Mouse (Mus musculus) embryo, embryonic 11.5 days (tissue): ENCODE measurements around the gene Oaz1.
"Not testable (repeated sequence)": the region's sequence is repeated elsewhere in the genome, so short reads cannot be mapped to it uniquely, and the experiment has no call there.

Source experiments
- DNase-seq: peaks from one replicate; pipeline ENCODE4 v3.0.0-alpha.2; 2012; ENCODE audit warnings: low read depth, low spot score

Gene Oaz1

DNA sequence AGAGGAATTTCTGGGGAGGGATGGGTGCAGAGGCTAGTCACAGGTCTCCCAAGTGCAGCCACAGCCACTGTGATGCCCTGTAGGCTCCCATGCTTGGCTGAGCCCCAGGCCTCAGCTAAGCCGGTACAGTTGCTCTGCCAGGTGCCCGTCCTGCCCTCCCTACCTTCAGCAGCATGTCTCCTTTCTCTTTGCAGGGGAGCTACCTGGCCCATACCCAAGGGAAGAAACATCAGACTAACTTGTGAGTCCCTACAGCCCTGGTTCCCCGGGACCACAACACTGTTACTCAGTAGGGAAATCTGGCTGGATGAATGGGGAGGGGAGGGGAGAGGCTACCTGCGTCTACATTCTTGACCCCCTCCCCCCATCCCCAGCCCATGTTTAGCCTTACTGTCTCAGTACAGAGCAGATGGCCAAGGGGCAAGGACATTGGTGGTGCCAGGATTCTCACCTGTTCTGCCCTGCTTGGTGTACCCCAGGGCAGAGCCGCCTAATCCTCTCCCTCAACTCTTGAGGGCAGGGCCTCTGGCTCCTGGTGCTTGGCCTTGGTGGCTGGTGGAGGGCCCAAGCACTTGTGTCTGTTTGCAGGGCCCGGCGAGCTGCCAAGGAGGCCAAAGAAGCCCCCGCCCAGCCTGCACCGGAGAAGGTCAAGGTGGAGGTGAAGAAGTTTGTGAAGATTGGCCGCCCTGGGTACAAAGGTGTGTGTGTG is 24.1 kb upstream of the Oaz1 start:
- DNase-seq = no peak

DNA sequence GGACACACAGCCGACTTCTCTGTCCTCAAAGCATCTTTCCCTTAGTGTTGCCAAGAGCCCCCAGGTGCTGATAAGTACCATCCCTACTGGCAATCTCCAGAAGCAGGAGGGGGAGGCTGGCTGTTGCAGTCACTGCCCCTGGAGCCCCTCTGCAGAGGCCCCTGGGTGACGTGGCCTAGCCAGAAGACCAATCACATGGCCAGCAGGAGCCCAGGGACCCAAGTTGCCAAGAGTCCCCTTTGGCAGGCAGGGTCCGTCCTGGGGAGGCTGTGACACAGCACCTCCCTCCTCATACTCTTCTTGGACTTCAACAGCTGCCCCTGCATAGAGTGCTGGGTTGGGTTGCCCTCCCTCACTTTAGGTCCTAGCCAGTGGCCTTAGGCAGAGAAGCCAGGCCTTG is 23.5 kb upstream of the Oaz1 start:
- no peak for DNase-seq

DNA sequence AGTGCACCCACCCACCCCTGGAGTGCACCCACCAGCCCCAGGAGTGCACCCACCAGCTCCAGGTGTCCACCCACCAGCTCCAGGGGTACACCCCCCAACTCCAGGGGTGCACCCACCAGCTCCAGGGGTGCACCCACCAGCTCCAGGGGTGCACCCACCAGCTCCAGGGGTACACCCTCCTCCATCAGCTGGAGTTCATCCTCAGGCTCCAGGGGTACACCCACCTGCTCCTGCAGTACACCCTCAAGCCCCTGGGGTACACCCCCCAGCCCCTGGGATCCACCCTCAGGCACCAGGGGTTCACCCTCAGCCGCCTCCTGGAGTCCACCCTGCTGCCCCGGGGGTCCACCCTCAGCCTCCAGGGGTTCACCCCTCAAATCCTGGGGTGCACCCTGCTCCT is 22.1 kb upstream of the Oaz1 start:
- DNase-seq = no peak

DNA sequence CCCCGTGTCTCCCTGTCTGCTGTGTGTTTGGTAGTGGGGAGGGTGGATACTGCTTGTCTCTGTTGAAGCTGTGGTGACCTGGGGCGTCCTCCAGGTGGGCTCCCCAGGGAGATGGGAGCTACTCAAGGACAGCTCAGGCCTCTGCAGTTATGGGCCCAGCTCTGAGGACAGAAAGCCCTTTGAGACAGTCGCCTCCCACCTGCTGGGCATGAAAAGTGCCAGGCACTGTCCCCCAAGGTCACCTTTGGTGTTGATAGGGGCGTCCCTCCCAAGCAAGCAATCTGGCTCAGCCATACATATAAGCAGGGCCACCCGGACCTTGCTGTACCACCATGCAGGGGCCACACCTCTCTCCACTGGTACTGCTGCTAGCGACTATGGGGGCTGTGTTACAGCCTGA is 21.5 kb upstream of the Oaz1 start, which contains the start of gene Amh:
Gene Amh (plus strand): TSS at position 328 of the 400 bp plus-strand sequence.
- no peak for DNase-seq

DNA sequence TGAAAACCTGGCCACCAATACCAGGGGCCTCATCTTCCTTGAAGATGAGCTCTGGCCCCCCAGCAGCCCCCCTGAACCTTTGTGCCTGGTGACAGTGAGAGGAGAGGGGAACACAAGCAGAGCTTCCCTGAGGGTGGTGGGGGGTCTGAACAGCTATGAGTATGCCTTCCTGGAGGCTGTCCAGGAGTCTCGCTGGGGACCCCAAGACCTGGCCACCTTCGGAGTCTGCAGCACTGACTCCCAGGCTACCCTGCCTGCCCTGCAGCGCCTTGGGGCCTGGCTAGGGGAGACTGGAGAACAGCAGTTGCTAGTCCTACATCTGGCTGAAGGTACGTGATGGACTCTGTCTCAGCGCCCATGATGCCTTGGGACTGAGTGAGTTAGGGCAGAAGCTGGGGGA is 21.1 kb upstream of the Oaz1 start:
- no peak for DNase-seq

DNA sequence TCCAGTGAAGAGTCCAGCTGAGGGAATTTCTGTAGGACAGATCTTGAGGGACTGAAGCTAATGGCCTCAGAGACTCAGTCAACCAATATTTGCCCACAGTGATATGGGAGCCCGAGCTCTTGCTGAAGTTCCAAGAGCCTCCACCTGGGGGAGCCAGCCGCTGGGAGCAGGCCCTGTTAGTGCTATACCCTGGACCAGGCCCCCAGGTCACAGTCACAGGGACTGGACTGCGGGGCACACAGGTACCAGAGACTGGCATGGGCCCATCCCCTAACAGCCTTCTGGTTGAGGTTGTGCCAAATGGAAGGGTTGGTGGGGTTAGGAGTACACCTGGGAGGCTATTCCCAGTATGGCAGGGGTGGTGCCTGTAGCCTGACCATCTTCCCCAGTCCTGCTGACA is 20.5 kb upstream of the Oaz1 start:
- DNase-seq = peak; percentile 46

DNA sequence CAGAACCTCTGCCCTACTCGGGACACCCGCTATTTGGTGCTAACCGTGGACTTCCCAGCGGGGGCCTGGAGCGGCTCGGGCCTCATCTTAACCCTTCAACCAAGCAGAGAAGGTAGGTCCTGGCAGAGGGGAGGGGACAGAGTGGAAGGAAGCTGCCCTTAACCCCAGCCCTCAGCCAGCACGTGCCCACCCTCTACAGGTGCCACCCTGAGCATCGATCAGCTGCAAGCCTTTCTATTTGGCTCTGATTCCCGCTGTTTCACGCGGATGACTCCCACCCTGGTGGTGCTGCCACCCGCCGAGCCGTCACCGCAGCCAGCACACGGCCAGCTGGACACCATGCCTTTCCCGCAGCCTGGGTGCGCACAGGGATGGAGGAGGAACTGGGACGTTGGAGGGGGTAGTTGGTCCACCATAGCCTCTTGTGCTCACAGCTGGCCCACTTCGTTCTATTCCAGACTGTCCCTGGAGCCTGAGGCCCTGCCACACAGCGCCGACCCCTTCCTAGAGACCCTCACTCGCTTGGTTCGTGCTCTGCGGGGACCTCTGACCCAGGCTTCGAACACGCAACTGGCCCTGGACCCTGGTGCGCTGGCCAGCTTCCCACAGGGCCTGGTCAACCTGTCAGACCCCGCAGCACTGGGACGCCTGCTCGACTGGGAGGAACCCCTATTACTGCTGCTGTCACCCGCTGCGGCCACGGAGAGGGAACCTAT is 20.0 kb upstream of the Oaz1 start:
- no peak for DNase-seq

DNA sequence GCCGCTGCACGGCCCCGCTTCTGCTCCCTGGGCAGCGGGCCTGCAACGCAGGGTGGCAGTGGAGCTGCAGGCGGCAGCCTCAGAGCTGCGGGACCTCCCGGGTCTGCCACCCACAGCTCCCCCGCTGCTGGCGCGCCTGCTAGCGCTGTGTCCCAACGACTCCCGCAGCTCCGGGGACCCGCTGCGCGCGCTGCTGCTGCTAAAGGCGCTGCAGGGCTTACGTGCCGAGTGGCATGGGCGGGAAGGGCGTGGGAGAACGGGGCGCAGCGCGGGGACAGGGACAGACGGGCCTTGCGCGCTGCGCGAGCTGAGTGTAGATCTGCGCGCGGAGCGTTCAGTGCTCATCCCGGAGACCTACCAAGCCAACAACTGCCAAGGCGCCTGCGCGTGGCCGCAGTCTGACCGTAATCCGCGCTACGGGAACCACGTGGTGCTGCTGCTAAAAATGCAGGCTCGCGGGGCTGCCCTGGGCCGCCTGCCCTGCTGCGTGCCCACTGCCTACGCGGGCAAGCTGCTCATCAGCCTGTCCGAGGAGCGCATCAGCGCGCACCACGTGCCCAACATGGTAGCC is 19.3 kb upstream of the Oaz1 start:
- DNase-seq = peak; percentile 55

DNA sequence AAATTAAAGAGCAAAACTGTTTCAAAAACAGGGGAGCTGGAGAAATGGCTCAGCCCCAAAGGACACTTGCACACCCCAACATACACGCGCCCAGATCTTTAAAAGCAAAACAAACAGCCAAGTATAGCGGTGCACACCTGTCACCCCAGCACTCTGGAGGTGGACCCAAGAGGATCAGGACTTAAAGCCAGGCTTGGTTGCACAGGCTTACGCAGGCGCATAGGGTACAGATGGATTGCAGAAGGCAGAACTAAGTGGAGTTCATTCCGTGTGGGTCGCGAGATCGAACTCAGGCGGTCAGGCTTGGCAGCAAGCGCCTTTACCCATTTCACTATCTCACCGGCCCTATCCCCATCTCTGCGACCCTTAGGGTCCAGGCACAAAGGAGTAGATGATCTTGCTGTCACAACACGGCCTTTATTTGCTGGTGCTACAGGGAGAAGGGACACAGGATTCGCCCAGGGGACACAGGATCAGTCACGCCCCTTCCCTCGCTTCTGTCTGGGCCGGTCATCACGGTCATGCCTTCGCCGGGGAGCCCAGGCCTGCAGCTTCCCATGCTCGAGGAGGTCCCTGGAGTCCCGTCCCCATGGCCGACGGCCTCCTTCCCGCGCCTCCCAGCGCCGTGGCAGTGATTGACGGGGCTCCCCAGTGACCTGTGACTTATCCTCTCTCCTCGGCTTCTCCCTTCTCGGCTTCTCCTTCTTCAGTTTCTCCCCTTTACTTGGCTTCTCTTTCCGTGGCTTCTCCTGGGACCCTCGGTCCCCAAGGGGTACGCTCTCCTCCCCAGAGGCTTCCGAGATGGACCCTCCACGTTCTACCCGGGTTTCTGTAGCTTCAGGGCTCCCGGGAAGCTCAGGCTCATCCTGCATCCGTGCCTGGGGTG is 18.1 kb upstream of the Oaz1 start:
- DNase-seq = no peak

DNA sequence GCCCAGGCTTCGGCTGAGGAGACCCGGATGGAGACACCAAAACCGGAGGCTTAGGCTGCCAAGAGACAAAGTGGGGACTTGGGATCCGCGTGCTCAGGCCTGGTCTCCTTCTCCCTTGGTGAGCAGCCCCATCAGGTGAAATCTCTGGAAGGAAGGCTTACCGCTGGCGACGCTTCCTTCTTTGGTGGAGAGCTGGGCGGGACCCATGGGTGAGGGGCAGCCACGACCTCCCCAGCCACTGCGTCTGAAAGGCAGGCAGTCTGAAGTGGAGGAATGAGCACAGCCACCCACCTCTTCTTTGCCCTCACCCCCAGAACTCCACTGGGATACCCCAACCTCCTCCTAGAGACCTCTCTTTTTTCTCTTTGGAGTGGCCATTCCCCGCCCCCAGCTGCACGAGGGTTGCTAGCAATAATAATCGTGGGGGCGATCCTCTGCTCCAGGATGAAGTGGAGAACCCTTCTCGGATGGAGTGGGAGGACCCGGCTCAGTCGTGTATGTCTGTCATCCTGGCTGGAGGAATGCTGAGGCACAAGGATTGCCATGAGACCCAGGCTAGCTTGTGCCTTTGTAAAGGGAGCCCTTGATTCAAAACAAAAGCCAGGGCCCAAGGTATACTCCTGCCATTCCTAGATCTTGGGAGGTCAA is 17.3 kb upstream of the Oaz1 start:
- no peak for DNase-seq

DNA sequence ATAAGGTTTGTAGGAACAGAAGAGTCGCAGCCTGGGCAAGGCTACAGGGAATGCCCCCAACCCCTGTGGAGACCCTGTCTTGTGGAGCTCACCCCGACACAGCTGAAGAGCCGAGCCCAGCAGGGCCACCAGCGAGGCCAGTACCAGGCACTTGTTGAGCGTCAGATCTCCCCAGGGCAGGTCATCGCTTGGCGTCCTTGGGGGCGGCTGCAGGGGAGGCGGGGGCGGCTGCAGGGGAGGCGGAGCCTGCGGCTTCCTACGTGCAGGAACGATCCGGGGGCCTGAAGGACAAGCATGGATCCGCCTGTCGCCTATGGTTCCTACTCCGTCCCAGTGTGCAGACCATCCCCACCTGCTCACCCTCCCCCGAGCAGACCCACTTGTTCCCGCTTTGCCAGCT is 16.4 kb upstream of the Oaz1 start:
- no peak for DNase-seq

DNA sequence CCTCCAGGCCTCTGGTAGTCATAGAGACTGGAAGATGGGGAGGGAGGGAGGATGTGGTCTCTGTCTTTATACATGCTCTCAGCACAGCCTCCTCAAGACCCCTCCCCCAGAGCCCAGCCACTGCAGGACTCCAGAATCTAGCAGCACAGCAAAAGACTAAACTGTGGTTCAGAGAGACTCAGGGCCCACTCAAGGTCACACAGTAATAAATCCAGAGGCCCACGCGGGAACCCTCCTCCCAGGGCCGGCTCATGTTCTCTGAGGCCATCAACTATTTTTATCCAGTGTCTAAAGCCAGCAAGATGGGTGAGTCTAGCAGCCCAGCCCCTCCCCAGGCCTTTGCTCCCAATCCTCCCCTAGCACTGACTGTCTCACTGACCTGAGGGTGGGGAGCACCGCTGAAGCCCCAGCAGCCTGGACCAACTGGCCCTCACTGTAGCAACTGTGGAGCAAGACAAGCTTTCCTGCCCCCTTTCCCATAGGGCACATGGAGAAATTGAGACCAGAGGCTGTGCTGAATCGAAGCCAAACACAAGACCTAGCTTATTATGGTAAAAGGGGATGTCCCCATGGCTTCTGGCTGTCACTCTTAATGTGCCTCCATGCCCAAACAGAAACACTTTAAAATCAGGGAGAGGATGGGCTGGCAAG is 13.9 kb upstream of the Oaz1 start:
- DNase-seq = no peak

DNA sequence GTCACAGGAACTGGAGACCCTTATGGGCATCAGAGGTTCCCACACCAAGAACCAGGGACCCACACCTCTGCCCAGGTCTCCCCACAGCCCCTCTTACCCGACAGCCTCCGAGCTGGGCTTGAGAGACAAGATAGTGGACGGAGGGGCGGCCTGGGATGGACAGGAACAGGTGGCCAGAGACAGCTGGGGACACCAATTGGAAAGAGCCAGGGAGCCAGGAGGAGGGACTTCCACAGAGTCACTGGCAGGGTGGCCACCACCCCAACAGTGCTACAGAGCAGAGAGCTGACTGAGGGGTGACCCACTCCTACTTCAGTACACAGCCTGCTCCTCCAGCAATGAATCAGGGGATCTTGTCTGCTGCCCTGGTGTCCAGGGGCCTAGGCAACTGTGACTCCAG is 13.1 kb upstream of the Oaz1 start, which contains the start of gene Jsrp1:
Gene Jsrp1 (minus strand): TSS at position 133 of the 400 bp plus-strand sequence.
- DNase-seq = no peak

DNA sequence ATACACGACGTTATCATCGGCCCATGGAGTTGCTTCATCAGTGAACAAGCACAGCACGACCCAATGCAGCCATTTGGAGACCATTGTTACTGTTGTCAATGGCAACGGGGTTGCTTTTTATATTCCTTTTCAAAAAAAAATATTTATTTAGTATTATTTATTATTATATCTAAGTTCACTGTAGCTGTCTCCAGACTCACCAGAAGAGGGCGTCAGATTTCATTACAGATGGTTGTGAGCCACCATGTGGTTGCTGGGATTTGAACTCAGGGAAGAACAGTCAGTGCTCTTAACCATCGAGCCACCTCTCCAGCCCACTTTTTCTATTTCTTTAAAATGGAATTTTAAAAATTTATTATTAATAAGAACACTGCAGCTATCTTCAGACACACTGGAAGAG is 11.7 kb upstream of the Oaz1 start:
- DNase-seq = no peak

DNA sequence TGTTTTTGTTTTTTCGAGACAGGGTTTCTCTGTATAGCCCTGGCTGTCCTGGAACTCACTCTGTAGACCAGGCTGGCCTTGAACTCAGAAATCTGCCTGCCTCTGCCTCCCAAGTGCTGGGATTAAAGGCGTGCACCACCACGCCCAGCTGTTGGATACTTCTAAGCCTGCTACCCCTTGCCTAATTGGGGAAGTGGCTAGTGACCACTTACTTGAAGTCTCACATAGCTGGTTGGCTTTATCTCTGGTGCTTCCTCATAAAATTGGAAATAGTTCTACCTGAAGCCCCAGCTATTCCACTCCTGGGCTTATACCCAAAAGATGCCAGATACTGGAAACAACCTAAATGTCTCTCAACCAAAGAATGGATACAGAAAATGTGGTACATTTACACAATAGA is 10.2 kb upstream of the Oaz1 start:
- DNase-seq = not testable (repeated sequence)

DNA sequence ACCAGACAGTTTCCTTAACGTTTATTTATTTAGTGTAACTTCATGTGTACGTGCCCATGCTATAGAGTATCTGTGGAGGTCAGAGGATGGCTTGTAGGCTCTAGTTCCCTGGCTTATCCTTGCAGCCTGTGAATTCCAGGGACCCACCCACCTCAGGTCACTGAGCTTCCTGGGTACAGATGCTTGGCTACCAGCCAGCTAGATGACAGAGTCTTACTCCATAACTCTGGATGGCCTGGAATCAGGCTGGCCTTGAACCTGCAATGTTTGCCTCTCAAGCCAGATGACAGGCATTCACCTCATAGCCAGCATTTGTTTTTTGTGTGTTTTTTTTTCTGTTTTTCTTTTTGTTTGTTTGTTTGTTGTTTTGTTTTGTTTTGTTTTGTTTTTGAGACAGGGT is 9.3 kb upstream of the Oaz1 start:
- no peak for DNase-seq

DNA sequence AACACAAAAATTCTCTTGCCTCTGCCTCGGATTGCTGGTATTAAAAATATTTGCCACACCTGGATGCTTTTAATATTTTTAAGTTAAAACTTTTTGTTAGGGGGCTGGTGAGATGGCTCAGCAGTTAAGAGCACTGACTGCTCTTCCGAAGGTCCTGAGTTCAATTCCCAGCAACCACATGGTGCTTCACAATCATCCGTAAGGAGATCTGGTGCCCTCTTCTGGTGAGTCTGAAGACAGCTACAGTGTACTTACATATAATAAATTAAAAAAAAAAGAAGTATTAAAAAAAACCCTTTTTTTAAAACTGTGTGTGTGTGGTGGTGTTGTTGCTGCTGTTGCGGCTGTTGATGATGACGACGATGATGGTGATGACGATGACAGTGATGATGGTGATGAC is 8.5 kb upstream of the Oaz1 start:
- DNase-seq = not testable (repeated sequence)

DNA sequence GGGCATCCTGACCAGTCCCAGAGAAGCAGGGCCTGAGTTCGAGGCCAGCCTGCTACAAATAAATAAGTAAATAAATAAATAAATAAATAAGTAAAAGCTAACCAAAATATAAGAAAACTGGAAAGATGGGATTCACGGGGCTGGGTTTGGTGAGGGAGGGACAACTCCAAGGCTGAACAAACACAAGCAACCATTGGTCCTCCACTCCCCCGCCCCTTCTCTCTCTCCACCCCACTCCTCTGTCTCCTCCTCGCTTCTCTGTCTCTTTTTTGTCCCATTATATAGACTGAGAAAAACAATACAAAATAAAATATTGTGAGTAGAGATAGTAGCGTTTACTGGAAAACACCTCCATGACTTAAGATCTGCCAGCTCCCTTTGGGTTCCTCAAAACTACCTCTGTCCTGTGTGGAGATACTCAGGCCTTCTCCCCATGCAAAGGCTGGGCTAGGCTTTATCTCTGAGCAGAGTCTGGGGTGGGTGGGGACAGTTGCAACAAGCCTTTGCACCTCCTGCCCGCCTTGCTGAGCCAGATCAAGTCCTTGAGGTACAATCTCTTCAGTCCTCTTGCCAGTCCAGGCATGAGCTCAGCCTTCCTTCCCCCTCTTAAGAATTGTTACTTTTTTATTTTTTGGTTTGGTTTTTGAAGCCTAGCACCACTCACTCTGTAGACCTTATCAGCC is 7.7 kb upstream of the Oaz1 start:
- DNase-seq = no peak

DNA sequence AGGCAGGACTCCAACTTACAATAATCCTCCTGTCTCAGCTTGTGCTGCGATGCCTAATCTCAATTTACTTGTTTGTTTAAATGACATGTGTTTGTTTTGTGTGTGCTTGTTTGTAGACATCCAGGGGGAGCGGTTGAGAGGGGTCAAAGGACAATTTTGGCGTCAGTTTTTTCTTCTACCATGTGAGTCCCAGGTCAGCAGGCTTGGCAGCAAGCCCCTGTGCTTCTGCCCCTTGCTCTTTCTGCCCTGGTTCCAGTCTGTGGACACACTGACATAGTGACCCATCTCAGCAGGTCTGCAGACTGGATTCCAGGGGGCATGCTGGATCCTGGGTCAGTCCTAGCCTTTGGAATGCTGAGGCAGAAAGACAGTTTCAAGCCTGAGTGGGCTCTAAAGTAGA is 7.0 kb upstream of the Oaz1 start:
- no peak for DNase-seq

DNA sequence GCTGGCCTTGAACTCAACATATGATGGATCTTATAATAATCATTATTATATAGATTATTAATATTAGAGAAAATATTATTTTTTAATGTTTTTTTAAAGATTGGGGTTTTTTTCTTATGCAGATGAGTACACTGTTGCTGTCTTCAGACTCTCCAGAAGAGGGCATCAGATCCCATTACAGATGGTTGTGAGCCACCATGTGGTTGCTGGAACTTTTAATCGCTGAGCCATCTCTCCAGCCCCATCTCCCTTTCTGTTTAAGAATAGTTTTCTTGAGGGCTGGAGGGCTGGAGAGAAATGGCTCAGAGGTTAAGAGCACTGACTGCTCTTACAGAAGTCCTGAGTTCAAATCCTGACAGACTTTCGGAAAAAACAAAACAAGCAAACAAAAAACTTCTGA is 4.5 kb upstream of the Oaz1 start:
- DNase-seq = no peak
